Mouse (Mus musculus) myocyte (in vitro differentiated cells): ENCODE data around the gene Ppp1r13l. TPM values are rescaled to one million over a fixed set of nuclear protein-coding genes. Genes with fewer than 3 reads are reported as not detected.

ENCODE experiments used
- H3K27me3 ChIP-seq: one replicate; pipeline ENCODE4 v1.6.1; 2011; ENCODE audit not compliant: control insufficient read depth, insufficient read depth, insufficient read length
- H3K36me3 ChIP-seq: one replicate; pipeline ENCODE4 v1.6.1; 2011; ENCODE audit not compliant: control insufficient read depth, insufficient read depth
- H3K4me2 ChIP-seq: one replicate; pipeline ENCODE4 v1.6.1; 2011; ENCODE audit warnings: low read depth, control low read depth
- H3K4me3 ChIP-seq: one replicate; pipeline ENCODE4 v1.5.1; 2011; ENCODE audit warnings: mild to moderate bottlenecking, control low read depth, moderate library complexity
- H3K79me2 ChIP-seq: one replicate; pipeline ENCODE4 v1.6.1; 2011; ENCODE audit not compliant: control insufficient read depth, insufficient read depth
- H3ac ChIP-seq: one replicate; pipeline ENCODE4 v1.6.1; 2011; ENCODE audit not compliant: control insufficient read depth, insufficient read length
- CEBPB ChIP-seq: IDR thresholded peaks from 2 replicates; pipeline ENCODE4 v1.6.1; 2011; ENCODE audit warnings: mild to moderate bottlenecking, moderate library complexity; ENCODE audit not compliant: poor library complexity, insufficient read depth, severe bottlenecking
- E2F4 ChIP-seq: IDR thresholded peaks from one replicate; pipeline ENCODE4 v1.6.1; 2011; ENCODE audit warnings: mild to moderate bottlenecking, control low read depth, moderate library complexity; ENCODE audit not compliant: insufficient read depth
- MAX ChIP-seq: IDR thresholded peaks from one replicate; pipeline ENCODE4 v1.6.1; 2011; ENCODE audit warnings: low read depth, mild to moderate bottlenecking, control low read depth
- MYOD1 ChIP-seq, 3 experiments: IDR thresholded peaks; one replicate each; pipeline ENCODE4 v1.6.1; 2011; ENCODE audit warnings: control low read depth in 2 of 3, low read depth in 2 of 3, mild to moderate bottlenecking in 2 of 3, moderate library complexity in 1 of 3; ENCODE audit not compliant: insufficient read length in 2 of 3, control insufficient read depth in 1 of 3
- MYOG ChIP-seq, 3 experiments: IDR thresholded peaks; one replicate each; pipeline ENCODE4 v1.6.1; 2011; ENCODE audit warnings: control low read depth in 2 of 3, low read depth in 2 of 3, mild to moderate bottlenecking in 2 of 3; ENCODE audit not compliant: insufficient read length in 2 of 3, control insufficient read depth in 1 of 3, insufficient read depth in 1 of 3
- POLR2A ChIP-seq: IDR thresholded peaks from one replicate; pipeline ENCODE4 v1.6.1; 2011; ENCODE audit warnings: low read depth, mild to moderate bottlenecking, control low read depth, moderate library complexity; ENCODE audit not compliant: insufficient read length
- POLR2AphosphoS2 ChIP-seq: IDR thresholded peaks from one replicate; pipeline ENCODE4 v1.6.1; 2011; ENCODE audit warnings: low read depth, control low read depth; ENCODE audit not compliant: insufficient read length
- REST ChIP-seq: IDR thresholded peaks from one replicate; pipeline ENCODE4 v1.6.1; 2011; ENCODE audit warnings: mild to moderate bottlenecking, control low read depth, moderate library complexity; ENCODE audit not compliant: insufficient read depth, insufficient read length
- SRF ChIP-seq: IDR thresholded peaks from one replicate; pipeline ENCODE4 v1.6.1; 2011; ENCODE audit warnings: low read depth; ENCODE audit not compliant: control insufficient read depth, insufficient read length
- TCF12 ChIP-seq: IDR thresholded peaks from one replicate; pipeline ENCODE4 v1.6.1; 2011; ENCODE audit warnings: mild to moderate bottlenecking, control low read depth; ENCODE audit not compliant: poor library complexity, insufficient read depth, severe bottlenecking
- TCF3 ChIP-seq: IDR thresholded peaks from one replicate; pipeline ENCODE4 v1.6.1; 2011; ENCODE audit warnings: low read depth, control low read depth; ENCODE audit not compliant: insufficient read length
- USF1 ChIP-seq: IDR thresholded peaks from one replicate; pipeline ENCODE4 v1.6.1; 2011; ENCODE audit warnings: low read depth, mild to moderate bottlenecking, control low read depth, moderate library complexity
- polyA plus RNA-seq: library from polyadenylated mRNA; unstranded; fragments of >200 nt; fragmentation: generic; extraction: Trizol; gene quantifications from one replicate; pipeline ENCODE4 v1.2.1, GENCODE M21; 2012; ENCODE audit warnings: missing spikeins

Gene Ppp1r13l
- polyA plus RNA-seq, 1 experiment = 36.0 TPM

- Histone ChIP-seq H3K4me3 (peak within 1 kb of the TSS; percentile 73), H3ac (no peak within 1 kb of the TSS), H3K79me2 (no peaks in the 10 kb centered on the region), H3K27me3 (no peaks in the 10 kb centered on the region), H3K4me2 (peak within 1 kb of the TSS; percentile 77), H3K36me3 (peaks cover 6% of the 10 kb centered on the region)
- TF ChIP-seq MYOD1 (IDR thresholded peaks at IDR 0.05; ENCODE audit: control insufficient read depth in 1 of 3, insufficient read length in 2 of 3, low read depth in 2 of 3) (peak in 2 of 3 experiments; percentile 83 to 86), POLR2A (no peak), MYOG (IDR thresholded peaks at IDR 0.05; ENCODE audit: control insufficient read depth in 1 of 3, insufficient read depth in 1 of 3, insufficient read length in 2 of 3, low read depth in 2 of 3) (peak in 1 of 3 experiments; percentile 41), TCF3 (no peak)
Measured at GRCm38 (mm10) chr7:19344237-19344847, 15.2 kb upstream of the Ppp1r13l start, which contains the start of gene Ercc1. Gene Ercc1 (plus strand): TSS chr7:19344778.

GRCm38 (mm10) chr7:19344938-19345471 is 14.5 kb upstream of the Ppp1r13l start:
- Histone ChIP-seq H3K79me2 (no peaks in the 10 kb centered on the region), H3ac (no peak overlapping the region), H3K4me3 (peak overlapping the region; percentile 73), H3K4me2 (peak overlapping the region; percentile 77), H3K36me3 (peaks cover 6% of the 10 kb centered on the region), H3K27me3 (no peaks in the 10 kb centered on the region)
- TF ChIP-seq MAX (no peak), POLR2AphosphoS2 (peak; percentile 38), REST (no peak), TCF3 (no peak), E2F4 (no peak), TCF12 (no peak), SRF (no peak), USF1 (no peak), POLR2A (peak; percentile 43)

- H3K27me3 ChIP-seq = no peaks in the 10 kb centered on the region
- TF ChIP-seq CEBPB (no peak), POLR2A (no peak), POLR2AphosphoS2 (no peak)
- H3K79me2 ChIP-seq = no peaks in the 10 kb centered on the region
- H3K4me3 ChIP-seq = no peak overlapping the region
- no peak overlapping the region for H3K4me2 ChIP-seq
- H3K36me3 ChIP-seq = peaks cover 6% of the 10 kb centered on the region
- H3ac ChIP-seq = no peak overlapping the region
Measured at GRCm38 (mm10) chr7:19349188-19349915, 10.2 kb upstream of the Ppp1r13l start.

GRCm38 (mm10) chr7:19350221-19350620 is 9.3 kb upstream of the Ppp1r13l start:
- Histone ChIP-seq H3K4me2 (no peak overlapping the region), H3K36me3 (peaks cover 6% of the 10 kb centered on the region), H3K4me3 (no peak overlapping the region), H3K79me2 (no peaks in the 10 kb centered on the region), H3K27me3 (no peaks in the 10 kb centered on the region), H3ac (no peak overlapping the region)
- no peak for TF ChIP-seq REST
- no peak for TF ChIP-seq MYOD1 (IDR thresholded peaks at IDR 0.05; ENCODE audit: control insufficient read depth in 1 of 3, insufficient read length in 2 of 3, low read depth in 2 of 3)
- TF ChIP-seq SRF = no peak
- no peak for TF ChIP-seq E2F4
- no peak for TF ChIP-seq TCF12
- TF ChIP-seq CEBPB = no peak
- TF ChIP-seq MAX = no peak
- no peak for TF ChIP-seq USF1
- no peak for TF ChIP-seq TCF3

- no peak overlapping the region for H3K4me3 ChIP-seq
- no peaks in the 10 kb centered on the region for H3K27me3 ChIP-seq
- H3K36me3 ChIP-seq = no peaks in the 10 kb centered on the region
- peaks cover 10% of the 10 kb centered on the region for H3K79me2 ChIP-seq
- no peak overlapping the region for H3K4me2 ChIP-seq
- TF ChIP-seq CEBPB (no peak), MYOD1 (IDR thresholded peaks at IDR 0.05; ENCODE audit: control insufficient read depth in 1 of 3, insufficient read length in 2 of 3, low read depth in 2 of 3) (no peak)
- H3ac ChIP-seq = no peak overlapping the region
Measured at GRCm38 (mm10) chr7:19354991-19355390, 4.6 kb upstream of the Ppp1r13l start.
